Mouse (Mus musculus): ENCODE data around the gene Kmt5c.
"Not testable (repeated sequence)": the region's sequence is repeated elsewhere in the genome, so short reads cannot be mapped to it uniquely, and the experiment has no call there.

Gene Kmt5c

DNA sequence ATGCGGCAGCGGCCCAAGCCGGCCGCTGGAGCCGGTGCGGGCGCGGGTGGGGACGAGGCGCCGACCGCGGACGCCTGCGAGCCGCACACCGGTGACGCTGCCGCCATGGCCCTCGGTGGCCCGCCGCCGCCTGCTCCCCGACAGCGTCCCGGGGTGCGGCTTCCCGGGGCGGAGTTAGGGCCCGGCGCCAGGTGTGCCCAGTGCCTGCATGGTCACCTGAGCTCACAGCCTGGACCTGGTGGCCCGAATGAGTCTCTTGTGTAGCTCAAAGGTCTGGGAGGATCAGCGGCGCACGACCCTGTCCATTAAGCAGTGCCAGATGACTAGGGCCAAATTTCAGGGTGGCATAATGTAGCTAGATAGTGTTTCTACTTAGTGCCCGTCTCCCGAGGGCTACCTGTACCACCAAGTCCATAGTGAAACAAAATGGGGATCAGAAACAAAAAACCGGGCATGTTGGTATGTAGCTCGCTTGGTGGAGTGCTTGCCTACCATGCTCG lies 49.6 kb downstream of the Kmt5c start, which contains the start of gene Tmem238:
TSS of gene Tmem238 (minus strand) at position 221 of the 500 bp plus-strand sequence.
- DNase-seq (ENCODE audit: low spot score) = no peak

DNA sequence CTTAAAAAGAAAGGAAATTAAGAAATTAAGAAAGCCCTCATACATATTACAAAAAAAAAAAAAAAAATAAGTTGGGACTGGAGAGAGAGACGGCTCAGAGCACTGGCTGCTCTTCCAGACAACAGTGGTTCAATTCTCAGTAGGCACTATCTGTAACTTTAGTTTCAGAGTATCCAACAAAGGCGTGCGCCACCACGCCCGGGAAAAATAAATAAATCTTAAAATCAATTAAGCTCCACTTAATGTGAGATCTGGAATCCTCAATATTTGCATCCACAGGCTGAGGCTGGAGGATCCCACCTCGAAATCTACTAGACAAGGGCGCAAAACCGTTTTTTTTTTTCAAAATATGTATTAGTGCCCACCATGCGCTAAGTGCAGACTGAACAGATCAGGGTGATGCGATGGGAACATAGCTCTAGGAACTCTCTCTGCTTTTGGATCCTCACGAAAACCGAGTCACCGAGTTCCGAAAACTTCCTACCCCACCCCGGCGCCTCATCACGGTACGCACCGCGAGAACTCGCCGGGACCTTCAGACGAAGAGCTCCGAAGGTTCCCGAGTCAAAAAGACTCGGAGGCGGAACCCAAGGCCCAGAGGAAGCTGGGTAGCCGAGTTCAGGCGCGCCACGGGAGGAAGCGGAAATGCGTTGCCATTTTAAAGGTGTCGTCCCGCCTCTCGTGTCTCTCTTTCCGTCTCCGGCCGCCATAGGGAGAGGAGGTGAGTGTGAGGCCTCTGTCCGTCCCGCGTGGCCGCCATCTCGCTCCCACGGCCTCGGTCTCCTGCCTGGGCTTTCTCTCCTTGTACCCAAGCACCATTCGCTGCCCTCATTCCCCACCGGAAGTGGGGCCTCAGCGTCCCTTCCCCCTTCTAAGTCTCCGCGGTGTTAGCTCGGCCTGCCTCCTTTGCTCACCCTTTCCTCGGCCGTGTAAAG lies 52.6 kb downstream of the Kmt5c start, which contains the start of gene Rpl28:
TSS of gene Rpl28 (plus strand) at position 597 of the 935 bp plus-strand sequence.
- DNase-seq (ENCODE audit: low spot score) = peak; percentile 95

DNA sequence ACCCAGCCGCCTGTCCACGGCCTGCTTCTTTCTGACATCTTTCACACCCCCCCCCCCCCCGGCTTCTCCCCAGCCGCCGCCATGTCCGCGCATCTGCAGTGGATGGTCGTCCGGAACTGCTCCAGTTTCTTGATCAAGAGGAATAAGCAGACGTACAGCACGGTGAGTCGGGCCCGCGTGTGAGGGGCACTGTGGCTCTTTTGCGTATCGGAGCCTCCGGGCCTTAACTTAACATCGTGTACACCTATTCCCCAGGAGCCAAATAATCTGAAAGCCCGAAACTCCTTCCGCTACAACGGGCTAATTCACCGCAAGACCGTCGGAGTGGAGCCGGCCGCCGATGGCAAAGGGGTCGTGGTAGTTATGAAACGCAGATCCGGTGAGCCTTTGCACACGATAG lies 53.3 kb downstream of the Kmt5c start:
- DNase-seq (ENCODE audit: low spot score) = not testable (repeated sequence)

DNA sequence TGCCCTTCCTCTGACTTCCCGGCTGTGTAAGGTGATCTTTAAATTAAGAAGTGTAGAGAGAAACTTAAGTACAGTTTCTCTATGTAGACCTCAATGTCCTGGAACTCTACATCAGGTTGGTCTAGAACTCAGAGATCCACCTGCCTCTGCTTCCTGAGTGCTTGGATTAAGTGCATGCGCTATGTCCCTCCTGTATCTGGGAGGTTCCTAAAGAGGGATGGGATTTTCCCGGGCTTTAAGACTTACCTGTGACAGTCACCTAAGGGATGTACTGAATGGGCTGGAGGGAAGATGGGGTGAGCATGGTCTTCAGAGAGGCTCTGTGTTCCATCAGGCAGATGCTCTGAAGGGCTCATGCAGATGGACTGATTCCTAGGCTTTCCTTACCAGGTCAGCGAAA lies 53.8 kb downstream of the Kmt5c start:
- no peak for DNase-seq (ENCODE audit: low spot score)

DNA sequence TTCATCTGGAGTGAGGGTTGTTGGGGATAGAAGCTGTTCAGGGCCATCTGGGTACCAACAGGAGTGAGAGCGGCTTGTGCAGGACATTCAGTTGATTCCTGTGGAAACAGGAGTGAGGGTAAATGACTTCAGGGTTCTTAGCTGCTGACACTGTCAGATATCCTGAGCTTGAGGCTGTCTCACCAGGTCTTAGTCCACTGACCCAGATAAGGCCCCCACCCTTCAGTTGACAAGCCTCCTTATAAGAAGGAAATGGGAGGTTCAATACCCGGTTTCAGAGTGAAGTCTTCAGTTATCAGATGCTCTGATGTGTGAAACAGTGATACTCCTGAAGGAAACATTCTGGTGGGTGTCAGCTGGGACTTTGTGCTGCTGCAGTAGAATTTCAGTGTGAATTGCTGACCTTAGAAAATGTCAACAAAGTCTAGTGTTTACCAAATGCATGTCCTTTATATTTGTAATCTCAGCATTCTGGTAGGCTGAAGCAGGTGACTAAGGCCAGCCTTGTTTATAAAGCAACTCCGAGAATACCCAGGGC lies 54.8 kb downstream of the Kmt5c start:
- DNase-seq (ENCODE audit: low spot score) = no peak

DNA sequence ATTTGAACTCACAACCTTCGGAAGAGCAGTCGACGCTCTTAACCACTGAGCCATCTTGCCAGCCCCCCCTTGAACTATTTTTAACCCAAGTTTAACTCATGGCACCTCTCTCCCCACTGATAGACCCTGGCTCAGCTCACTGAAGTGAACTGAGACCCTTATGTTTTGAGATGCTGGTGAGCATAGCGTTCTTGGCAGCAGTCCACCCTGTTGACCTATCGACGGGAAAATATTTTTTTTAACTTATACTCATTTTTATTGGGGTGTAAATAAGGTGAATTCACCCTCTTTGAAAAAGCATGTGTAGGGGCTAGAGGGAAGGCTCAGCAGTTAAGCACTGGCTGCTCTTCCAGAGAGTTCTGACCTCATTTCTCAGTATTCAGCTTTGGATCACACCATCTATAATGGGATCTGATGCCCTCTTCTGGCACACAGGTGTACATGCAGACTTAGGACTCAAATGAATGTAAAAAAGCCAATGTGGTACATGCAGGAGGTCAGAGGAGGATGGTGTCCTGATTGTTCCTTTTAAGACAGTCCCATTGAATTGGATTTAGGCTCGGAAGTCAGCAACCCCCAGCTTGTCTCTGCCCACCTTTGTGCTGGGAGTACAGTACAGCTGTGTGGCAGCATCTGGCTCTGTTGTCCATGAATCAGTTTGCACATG lies 56.0 kb downstream of the Kmt5c start:
- peak; percentile 57 for DNase-seq (ENCODE audit: low spot score)
